Mouse (Mus musculus): ENCODE measurements at regions not wholly inside any gene's neighbourhood (a gene's known extent, or its start where the extent isn't known, plus 50 kb on each side); places are given as distances from the start of the nearest gene placed in this dataset.

- no peak for DNase-seq (ENCODE audit: low spot score in 2 of 2)
Observed at GRCm38 (mm10) chr13:102352073-102352854, 341.1 kb upstream of the Cd180 start.

- no peak for DNase-seq (ENCODE audit: low spot score in 2 of 2)
Observed at GRCm38 (mm10) chr13:102355569-102355968, 337.8 kb upstream of the Cd180 start.

GRCm38 (mm10) chr13:102372451-102373082 lies 320.8 kb upstream of the Cd180 start:
- DNase-seq (ENCODE audit: low spot score in 2 of 2), result no peak

GRCm38 (mm10) chr13:102380667-102381066 lies 312.7 kb upstream of the Cd180 start:
- no peak for DNase-seq (ENCODE audit: low spot score in 2 of 2)

GRCm38 (mm10) chr13:102391911-102392310 lies 301.4 kb upstream of the Cd180 start:
- DNase-seq (ENCODE audit: low spot score in 2 of 2), result no peak

- no peak for DNase-seq (ENCODE audit: low spot score in 2 of 2)
Observed at GRCm38 (mm10) chr13:102392868-102393661, 300.3 kb upstream of the Cd180 start.

- DNase-seq (ENCODE audit: low spot score in 2 of 2), result no peak
Observed at GRCm38 (mm10) chr13:102393662-102393970, 299.7 kb upstream of the Cd180 start.

GRCm38 (mm10) chr13:102394057-102394456 lies 299.3 kb upstream of the Cd180 start:
- DNase-seq (ENCODE audit: low spot score in 2 of 2), result no peak

- no peak for DNase-seq (ENCODE audit: low spot score in 2 of 2)
Observed at GRCm38 (mm10) chr13:102397411-102397810, 295.9 kb upstream of the Cd180 start.

- DNase-seq (ENCODE audit: low spot score in 2 of 2), result no peak
Observed at GRCm38 (mm10) chr13:102411840-102412239, 281.5 kb upstream of the Cd180 start.

- DNase-seq (ENCODE audit: low spot score in 2 of 2), result no peak
Observed at GRCm38 (mm10) chr13:102434372-102434954, 258.9 kb upstream of the Cd180 start.

GRCm38 (mm10) chr13:102442676-102443075 lies 250.7 kb upstream of the Cd180 start:
- DNase-seq (ENCODE audit: low spot score in 2 of 2), result no peak

GRCm38 (mm10) chr13:102447310-102447709 lies 246.0 kb upstream of the Cd180 start:
- no peak for DNase-seq (ENCODE audit: low spot score in 2 of 2)

- DNase-seq (ENCODE audit: low spot score in 2 of 2), result no peak
Observed at GRCm38 (mm10) chr13:102449416-102450121, 243.8 kb upstream of the Cd180 start.

GRCm38 (mm10) chr13:102451176-102451575 lies 242.2 kb upstream of the Cd180 start:
- no peak for DNase-seq (ENCODE audit: low spot score in 2 of 2)

GRCm38 (mm10) chr13:102458711-102459110 lies 234.6 kb upstream of the Cd180 start:
- DNase-seq (ENCODE audit: low spot score in 2 of 2), result no peak

- DNase-seq (ENCODE audit: low spot score in 2 of 2), result no peak
Observed at GRCm38 (mm10) chr13:102463993-102464392, 229.4 kb upstream of the Cd180 start.

- no peak for DNase-seq (ENCODE audit: low spot score in 2 of 2)
Observed at GRCm38 (mm10) chr13:102481906-102482305, 211.5 kb upstream of the Cd180 start.

- DNase-seq (ENCODE audit: low spot score in 2 of 2), result no peak
Observed at GRCm38 (mm10) chr13:102482451-102482850, 210.9 kb upstream of the Cd180 start.

GRCm38 (mm10) chr13:102487416-102488097 lies 205.8 kb upstream of the Cd180 start:
- no peak for DNase-seq (ENCODE audit: low spot score in 2 of 2)

- no peak for DNase-seq (ENCODE audit: low spot score in 2 of 2)
Observed at GRCm38 (mm10) chr13:102491370-102491769, 202.0 kb upstream of the Cd180 start.
